Mouse (Mus musculus): ENCODE measurements around the gene Usf1.

The Usf1 gene

GRCm38 (mm10) chr1:171410947-171411484 is at the start of gene Usf1:
Gene Usf1 (plus strand): TSS chr1:171411313.
- DNase-seq = peak; percentile 94

DNA sequence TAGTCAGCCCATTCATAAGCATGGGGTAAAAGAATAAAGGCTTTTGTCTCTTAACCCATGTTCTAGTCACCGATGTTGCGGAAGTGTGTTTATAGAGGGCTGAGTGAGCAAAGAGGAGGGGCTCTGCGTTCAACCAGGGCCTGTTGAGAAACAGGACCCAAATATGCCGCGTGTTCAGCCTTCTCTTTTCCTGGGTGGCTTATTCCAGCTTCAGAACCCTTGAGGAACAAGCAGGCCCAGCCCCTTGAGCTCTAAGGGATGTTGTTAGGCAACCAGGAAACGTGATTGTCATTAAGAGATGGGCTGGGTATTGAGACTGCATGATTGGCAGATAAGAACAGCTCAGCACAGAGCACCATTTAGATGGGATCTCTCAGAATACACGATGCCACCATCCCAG is 45.2 kb upstream of the Usf1 start:
- no peak for DNase-seq

- DNase-seq = no peak
Measured at GRCm38 (mm10) chr1:171369845-171370556, 41.1 kb upstream of the Usf1 start, which contains the start of gene Nectin4. Gene Nectin4 (plus strand): TSS chr1:171370099.

DNA sequence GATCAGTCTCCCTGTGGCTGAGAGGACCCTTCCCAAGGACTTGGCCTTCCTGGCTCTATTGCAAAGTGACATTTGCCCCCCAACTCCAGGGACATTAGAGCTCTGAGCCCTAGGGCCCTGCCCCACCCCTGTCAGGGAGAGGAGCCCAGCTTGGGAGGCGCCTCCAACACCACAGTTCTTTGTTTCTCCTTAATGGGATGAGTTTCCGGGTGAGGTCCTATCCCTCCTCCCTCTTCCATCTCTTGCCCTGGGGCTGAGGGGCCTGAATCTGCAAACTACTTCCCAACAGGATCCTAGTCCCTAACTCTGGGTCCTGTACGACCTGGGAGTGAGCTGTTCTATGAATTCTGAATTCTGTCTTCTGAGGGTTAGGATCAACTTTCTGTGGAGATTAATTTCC is 38.2 kb upstream of the Usf1 start:
- DNase-seq = no peak

GRCm38 (mm10) chr1:171373946-171374345 is 37.2 kb upstream of the Usf1 start:
- no peak for DNase-seq

DNA sequence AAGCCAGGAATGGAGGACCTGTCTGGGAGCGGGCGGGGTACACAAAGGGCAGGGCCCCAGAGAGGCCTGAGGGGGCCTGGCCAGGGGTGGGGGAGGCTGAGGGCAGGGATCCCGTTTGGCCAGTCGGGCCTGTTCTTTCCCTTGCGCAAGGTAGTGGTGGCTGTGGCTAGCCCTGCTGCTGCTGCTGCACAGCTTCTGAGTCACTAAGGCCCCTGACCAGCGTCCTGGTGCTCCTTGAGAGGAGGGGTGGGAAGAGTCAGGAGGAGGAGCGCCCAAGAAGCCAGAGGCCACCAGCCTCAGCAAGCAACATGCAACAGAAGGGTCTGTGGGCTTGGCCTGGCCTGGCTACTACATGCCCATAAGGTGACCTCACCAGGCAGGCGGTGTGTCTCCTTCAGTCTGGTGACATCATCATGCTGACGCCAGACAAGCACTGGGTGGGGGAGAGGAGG is 35.4 kb upstream of the Usf1 start:
- no peak for DNase-seq

GRCm38 (mm10) chr1:171378298-171378697 is 32.8 kb upstream of the Usf1 start:
- no peak for DNase-seq

- DNase-seq = peak; percentile 77
Measured at GRCm38 (mm10) chr1:171379935-171380599, 31.0 kb upstream of the Usf1 start.

DNA sequence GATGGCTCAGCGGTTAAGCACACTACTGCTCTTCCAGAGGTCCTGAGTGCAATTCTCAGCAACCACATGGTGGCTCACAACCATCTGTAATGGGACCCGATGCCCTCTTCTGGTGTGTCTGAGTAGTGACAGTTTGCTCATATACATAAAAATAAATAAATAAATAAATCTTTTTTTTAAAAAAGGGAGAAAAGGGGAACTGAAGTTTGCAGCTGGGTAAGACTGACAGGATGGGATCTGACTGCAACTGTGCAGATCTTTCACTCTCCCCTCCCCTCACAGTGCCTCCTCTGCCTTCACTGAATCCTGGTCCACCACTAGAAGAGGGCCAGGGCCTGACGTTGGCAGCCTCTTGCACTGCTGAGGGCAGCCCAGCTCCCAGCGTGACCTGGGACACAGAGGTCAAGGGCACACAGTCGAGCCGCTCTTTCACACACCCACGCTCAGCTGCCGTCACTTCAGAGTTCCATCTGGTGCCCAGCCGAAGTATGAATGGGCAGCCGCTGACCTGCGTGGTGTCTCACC is 29.0 kb upstream of the Usf1 start:
- no peak for DNase-seq

GRCm38 (mm10) chr1:171384361-171384760 is 26.8 kb upstream of the Usf1 start:
- DNase-seq = no peak

GRCm38 (mm10) chr1:171385171-171385570 is 25.9 kb upstream of the Usf1 start:
- DNase-seq = no peak

GRCm38 (mm10) chr1:171387099-171387498 is 24.0 kb upstream of the Usf1 start:
- DNase-seq = no peak

- peak; percentile 25 for DNase-seq
Measured at GRCm38 (mm10) chr1:171388376-171389102, 22.6 kb upstream of the Usf1 start, which contains the start of gene Arhgap30. Gene Arhgap30 (plus strand): TSS chr1:171388954.

- no peak for DNase-seq
Measured at GRCm38 (mm10) chr1:171390101-171390500, 21.0 kb upstream of the Usf1 start.

DNA sequence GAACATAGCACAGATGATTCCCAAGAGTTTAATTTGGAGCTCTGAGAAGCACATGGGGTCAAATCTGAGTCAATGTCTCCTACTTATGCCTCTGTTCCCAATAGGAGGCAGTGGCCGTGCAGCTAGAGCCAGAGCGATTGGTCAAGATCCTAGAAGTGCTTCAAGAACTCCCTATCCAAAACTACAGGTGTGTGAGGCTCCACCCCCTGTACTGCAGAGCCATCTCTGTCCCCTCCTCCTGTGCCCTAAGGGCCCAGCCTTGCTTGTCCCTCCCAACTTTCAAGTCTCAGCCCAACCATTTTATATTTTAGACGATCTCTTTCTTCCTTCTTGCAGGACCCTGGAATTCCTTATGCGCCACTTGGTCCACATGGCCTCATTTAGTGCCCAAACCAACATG is 9.3 kb upstream of the Usf1 start:
- DNase-seq = no peak

DNA sequence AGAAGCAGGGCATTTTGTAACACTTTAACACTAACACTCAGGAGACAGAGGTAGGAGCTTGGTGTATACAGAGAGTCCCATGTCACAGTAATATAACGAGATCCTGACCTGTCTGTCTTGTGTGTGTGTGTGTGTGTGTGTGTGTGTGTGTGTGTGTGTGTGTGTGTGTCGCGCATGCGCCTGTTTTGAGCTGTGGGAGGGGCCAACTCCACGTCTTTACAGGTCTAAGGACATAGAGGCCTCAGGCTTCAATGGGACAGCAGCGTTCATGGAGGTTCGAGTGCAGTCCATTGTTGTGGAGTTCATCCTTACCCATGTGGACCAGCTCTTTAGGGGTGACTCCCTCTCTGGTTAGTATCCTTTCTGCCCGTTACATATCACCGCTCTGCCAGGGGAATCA is 8.1 kb upstream of the Usf1 start:
- no peak for DNase-seq

- DNase-seq = no peak
Measured at GRCm38 (mm10) chr1:171407263-171407662, 3.9 kb upstream of the Usf1 start.

DNA sequence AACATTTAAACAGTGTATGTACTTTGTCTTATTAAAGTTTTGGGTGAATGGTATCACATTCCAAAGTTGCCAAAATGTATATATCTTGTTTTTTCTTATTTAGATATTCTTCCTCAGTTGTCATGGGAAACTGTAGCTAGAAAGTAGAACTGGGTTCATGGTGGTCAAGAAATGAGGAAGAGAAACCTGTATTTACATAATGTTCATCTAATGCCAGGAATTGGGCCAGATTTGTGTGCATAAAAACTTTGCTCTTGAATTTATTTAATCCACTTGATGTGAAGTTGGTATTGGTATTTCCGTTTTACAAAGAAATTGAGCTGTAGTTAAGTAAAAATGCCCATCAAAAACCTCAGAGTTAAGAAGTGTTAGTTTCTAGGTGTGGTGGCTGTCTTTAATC is 882 bp upstream of the Usf1 start:
- no peak for DNase-seq

DNA sequence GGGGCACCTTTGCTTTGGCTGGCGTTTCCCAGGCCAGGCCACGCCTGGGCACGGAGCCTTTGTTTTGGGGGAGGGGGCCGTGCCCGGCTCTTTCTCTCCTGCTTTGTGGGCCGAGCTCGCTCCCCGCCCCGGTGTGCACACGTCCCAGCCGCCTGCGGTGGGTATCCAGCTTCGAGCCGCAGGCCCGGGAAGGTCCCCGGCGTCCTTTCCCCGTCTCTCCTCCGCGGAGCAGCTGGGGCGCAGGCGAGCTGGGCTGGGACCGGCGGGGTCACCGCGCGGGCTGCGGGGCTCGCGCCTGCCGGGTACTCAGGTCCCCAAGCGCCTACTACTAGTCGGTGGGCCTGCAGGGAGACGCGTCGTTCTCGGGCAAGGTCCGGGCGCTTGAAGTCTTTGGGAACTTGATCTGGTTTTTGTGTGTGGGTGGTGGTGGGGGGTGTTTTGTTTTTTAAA is 404 bp downstream of the Usf1 start:
- DNase-seq = no peak

- no peak for DNase-seq
Measured at GRCm38 (mm10) chr1:171412001-171412441, 908 bp downstream of the Usf1 start.

- no peak for DNase-seq
Measured at GRCm38 (mm10) chr1:171412446-171412845, 1.3 kb downstream of the Usf1 start.

DNA sequence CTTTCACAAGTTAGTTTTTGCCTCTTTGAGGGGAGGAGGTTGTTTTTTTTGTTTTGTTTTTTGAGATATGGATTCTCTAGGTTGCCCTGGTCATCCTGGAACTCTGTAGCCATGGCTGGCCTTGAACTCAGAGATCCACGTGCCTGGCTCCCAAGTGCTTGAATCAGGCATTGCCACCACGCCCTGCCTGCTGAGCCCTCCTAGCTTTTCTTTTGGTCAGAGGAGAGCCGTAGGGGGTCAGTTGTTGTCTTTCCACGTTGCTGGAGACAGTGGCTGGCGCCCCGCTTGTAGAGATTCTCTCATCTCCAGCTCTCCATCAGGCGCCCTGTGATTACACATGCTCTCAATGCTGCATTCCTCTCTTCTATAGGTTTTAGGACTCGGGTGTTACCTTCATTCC is 2.5 kb downstream of the Usf1 start:
- DNase-seq = no peak

DNA sequence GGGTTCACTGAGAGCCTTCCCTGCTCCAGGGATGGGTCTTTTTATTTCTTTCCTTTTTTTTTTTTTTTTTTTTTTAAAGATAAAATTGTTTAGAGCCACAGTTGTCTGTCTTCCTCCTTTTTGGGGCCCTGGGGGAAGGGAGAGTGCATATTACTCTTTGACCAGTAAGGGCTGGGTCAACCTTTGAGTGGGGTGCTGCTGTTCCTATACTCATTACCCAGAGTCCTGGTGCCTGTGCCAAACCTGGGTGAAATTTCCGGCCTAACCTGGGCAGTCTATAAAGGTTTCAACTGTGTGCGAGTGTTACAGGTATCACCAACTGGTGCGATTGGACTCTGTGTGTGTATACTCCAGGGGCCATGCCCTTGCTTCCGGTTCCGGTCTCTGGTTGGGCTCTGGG is 7.5 kb downstream of the Usf1 start, which contains the start of gene Tstd1:
Tstd1 (plus strand) TSS at position 213 of the 400 bp plus-strand sequence.
- no peak for DNase-seq
